Mouse (Mus musculus): ENCODE results near the gene Zdhhc7.

DNA sequence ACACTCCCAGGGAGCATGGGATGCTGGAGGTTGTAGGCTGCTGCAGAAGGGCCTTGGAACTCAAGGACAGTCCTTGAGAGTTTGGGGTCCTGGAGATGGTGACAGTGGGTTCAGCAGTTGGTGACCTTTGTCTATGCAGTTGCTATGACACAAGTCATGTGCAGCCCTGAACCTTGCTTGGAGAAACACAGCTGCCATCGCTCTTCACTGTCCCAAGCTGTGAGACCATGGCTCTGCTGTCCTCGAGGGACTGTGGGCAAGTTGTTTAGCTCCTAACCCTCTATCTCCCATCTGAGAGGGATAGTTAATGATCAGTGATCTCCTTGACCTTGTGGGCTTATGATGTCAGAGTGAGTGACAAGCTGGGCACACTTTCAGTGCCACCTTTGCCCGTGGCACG is 64.7 kb downstream of the Zdhhc7 start:
- TF ChIP-seq ELF1 (IDR thresholded peaks at IDR 0.05; ENCODE audit: low read depth, low read length) (no peak), CHD1 (IDR thresholded peaks at IDR 0.05; ENCODE audit: low read depth, low read length) (no peak), HCFC1 (IDR thresholded peaks at IDR 0.05; ENCODE audit: low read depth, low read length) (no peak), ZNF384 (IDR thresholded peaks at IDR 0.05; ENCODE audit: low read depth, low read length) (no peak), CTCF (conservative IDR thresholded peaks at IDR 0.05 in 1 of 2, IDR thresholded peaks at IDR 0.05 in 1 of 2; ENCODE audit: low read depth in 2 of 2, low read length in 2 of 2) (no peak)

Measured in CH12.LX (cell line).